In the genomic region with DNA sequence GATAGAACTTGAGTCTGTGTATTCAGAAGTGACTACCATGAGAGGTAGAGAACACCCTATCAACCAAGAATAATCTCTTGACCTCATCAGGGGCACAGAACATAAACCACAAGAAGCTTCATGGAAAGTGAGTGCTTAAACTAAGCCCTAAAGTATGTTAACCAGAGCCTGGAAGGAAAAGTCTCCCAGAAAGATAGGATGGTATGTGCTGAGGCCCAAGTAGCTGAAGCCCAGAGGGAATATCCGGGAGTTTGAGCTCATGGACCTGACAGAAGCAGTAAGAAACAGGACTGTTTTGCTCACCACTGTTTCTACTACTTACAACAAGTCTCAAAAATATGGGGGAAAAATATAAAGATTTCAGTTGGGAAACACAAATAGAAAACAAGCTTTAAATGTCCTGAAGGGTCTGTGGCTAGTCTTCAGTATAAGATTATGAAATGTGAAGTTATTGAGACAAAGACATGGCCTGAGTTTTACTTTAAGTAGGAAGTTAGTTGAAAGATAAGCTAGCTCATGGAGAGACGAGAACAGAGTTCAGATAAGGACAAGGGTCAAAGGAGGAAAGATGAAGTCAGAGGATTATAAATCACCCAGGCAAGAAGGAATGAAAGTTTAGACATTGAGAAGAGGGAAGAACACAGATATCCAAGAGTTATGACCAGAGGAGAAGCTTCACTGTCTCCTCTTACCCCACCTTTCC, we compare ENCODE assay signal across 19 mouse cellular contexts.
A peak's percentile ranks its signal among the peaks of the same experiment; 100 is the strongest.
DNase-seq lines count a peak whose midpoint lies in the region; TF ChIP-seq lines count a peak whose summit lies in the region.
"Had no signal": no experiment of that assay in that cellular context is flagged by ENCODE, and none has a peak within 500 bp of the region (broad histone marks: within the 10 kb centered on the region; RNA-seq: fewer than 3 reads in every experiment).

No protein-coding gene starts in this region.

- TF ChIP-seq CTCF in MEL (IDR thresholded peaks at IDR 0.05 in 2 of 3, conservative IDR thresholded peaks at IDR 0.05 in 1 of 3; ENCODE audit: control insufficient read depth in 1 of 3, insufficient read depth in 1 of 3, low read depth in 2 of 3, low read length in 3 of 3, poor library complexity in 1 of 3, severe bottlenecking in 1 of 3): no peak
- TF ChIP-seq CTCF in small intestine, adult 2 months (IDR thresholded peaks at IDR 0.05; ENCODE audit: extremely low read depth, insufficient read length, insufficient replicate concordance, low read depth, low read length): no peak

- no peaks in the 10 kb centered on the region for H3K79me2 ChIP-seq in MEL (ENCODE audit: control insufficient read depth, insufficient read depth, low read length, poor library complexity)

- WGBS in small intestine, adult 2 months: 43% methylated on average over 2 of the region's 2 CpGs

- peak; percentile 63 for DNase-seq in kidney, adult 9 months
- DNase-seq in kidney, adult 11 months: no peak
- DNase-seq in MEL (ENCODE audit: low read depth, low spot score): peak; percentile 42
- peak; percentile 42 for DNase-seq in adipocyte (ENCODE audit: low spot score)
- DNase-seq in yolk sac, embryonic 10.5 days (ENCODE audit: low spot score): no peak
- no peak for DNase-seq in adrenal gland, postnatal 10 days
- DNase-seq: adrenal gland, postnatal 14 days; cerebellum, adult 11-12 months; cerebellum, adult 9-10 months; cerebellum, postnatal 25 days; gastrocnemius, postnatal 36 days; heart, adult 18-20 months had no signal

- H3K27ac ChIP-seq in MEL (ENCODE audit: control insufficient read depth, low read depth, low read length): peak overlapping the region; percentile 36; the same call in 1 of the 2 replicates
- H3K27ac ChIP-seq in small intestine, adult 2 months (ENCODE audit: insufficient read depth, low read depth, low read length): peak overlapping the region; percentile 82
- H3K27ac ChIP-seq: embryonic facial prominence, embryonic 10.5 days; forebrain, embryonic 10.5 days; forebrain, embryonic 15.5 days; heart, embryonic 15.5 days; hindbrain, embryonic 15.5 days had no signal

- peak overlapping the region in 1 of 2 experiments; percentile 30; a peak in 2 of 4 replicates for H3K4me3 ChIP-seq in MEL (ENCODE audit: control insufficient read depth in 1 of 2, insufficient read depth in 1 of 2, low read depth in 2 of 2, low read length in 2 of 2)
- no peak overlapping the region for H3K4me3 ChIP-seq in small intestine, adult 2 months (ENCODE audit: low read depth, low read length)
- H3K4me3 ChIP-seq: embryonic facial prominence, embryonic 10.5 days; erythroblast, embryonic 14.5 days; forebrain, embryonic 10.5 days; forebrain, embryonic 15.5 days; heart, embryonic 15.5 days; hindbrain, embryonic 15.5 days had no signal

- no peak overlapping the region for H3K9ac ChIP-seq in MEL (ENCODE audit: control insufficient read depth, low read depth, low read length, poor library complexity, severe bottlenecking)
- H3K9ac ChIP-seq: forebrain, embryonic 15.5 days; heart, embryonic 15.5 days; hindbrain, embryonic 15.5 days had no signal

- peak; percentile 50 to 59; a peak in 3 of 4 replicates for TF ChIP-seq EP300 in MEL (IDR thresholded peaks at IDR 0.05; ENCODE audit: low read depth in 1 of 2, low read length in 2 of 2)

- H3K27me3 ChIP-seq in MEL (ENCODE audit: control insufficient read depth in 1 of 2, insufficient read depth in 2 of 2, low read length in 2 of 2): no peaks in the 10 kb centered on the region
- no peaks in the 10 kb centered on the region for H3K27me3 ChIP-seq in small intestine, adult 2 months (ENCODE audit: control insufficient read depth, insufficient read depth, low read length)
- H3K27me3 ChIP-seq: forebrain, embryonic 15.5 days; heart, embryonic 15.5 days; hindbrain, embryonic 15.5 days had no signal

- peaks cover 0 to 14% of the 10 kb centered on the region in 2 experiments; a peak in 2 of 4 replicates for H3K36me3 ChIP-seq in MEL (ENCODE audit: control insufficient read depth in 1 of 2, insufficient read depth in 2 of 2, low read length in 2 of 2)
- H3K36me3 ChIP-seq in small intestine, adult 2 months (ENCODE audit: control insufficient read depth, insufficient read depth, low read length): no peaks in the 10 kb centered on the region
- H3K36me3 ChIP-seq: embryonic facial prominence, embryonic 10.5 days; forebrain, embryonic 10.5 days; forebrain, embryonic 15.5 days; heart, embryonic 15.5 days; hindbrain, embryonic 15.5 days had no signal

- peaks cover 8 to 11% of the 10 kb centered on the region in 2 experiments for H3K4me1 ChIP-seq in MEL (ENCODE audit: control insufficient read depth in 1 of 2, insufficient read depth in 2 of 2, low read length in 2 of 2)
- peaks cover 5% of the 10 kb centered on the region; the same call in 1 of the 2 replicates for H3K4me1 ChIP-seq in small intestine, adult 2 months (ENCODE audit: control insufficient read depth, insufficient read depth, insufficient read length, low read length)
- H3K4me1 ChIP-seq: embryonic facial prominence, embryonic 10.5 days; forebrain, embryonic 10.5 days; forebrain, embryonic 15.5 days; heart, embryonic 15.5 days; hindbrain, embryonic 15.5 days had no signal

- no peak for TF ChIP-seq RAD21 in MEL (IDR thresholded peaks at IDR 0.05; ENCODE audit: low read depth, low read length)

- no peaks in the 10 kb centered on the region for H3K9me3 ChIP-seq in MEL (replicated peaks; ENCODE audit: insufficient read depth, low read length)
- H3K9me3 ChIP-seq: embryonic facial prominence, embryonic 10.5 days; forebrain, embryonic 10.5 days; forebrain, embryonic 15.5 days; heart, embryonic 15.5 days; hindbrain, embryonic 15.5 days had no signal

- no peak for TF ChIP-seq POLR2A in MEL (IDR thresholded peaks at IDR 0.05; ENCODE audit: control insufficient read depth in 1 of 2, insufficient read depth in 1 of 2, low read depth in 1 of 2, low read length in 2 of 2, poor library complexity in 1 of 2)
- no peak for TF ChIP-seq POLR2A in small intestine, adult 2 months (IDR thresholded peaks at IDR 0.05; ENCODE audit: low read depth, low read length)

TF ChIP-seq in MEL, 35 proteins besides CTCF, POLR2A, EP300 and RAD21:
- 0 out of 2 replicates have a peak, but pooled peaks have one; percentile 16 for TF ChIP-seq RCOR1 (IDR thresholded peaks at IDR 0.05; ENCODE audit: low read depth, low read length)
- no peak for TF ChIP-seq ZNF384 (IDR thresholded peaks at IDR 0.05; ENCODE audit: low read depth, low read length)
- peak; percentile 46; the same call in 1 of the 2 replicates for TF ChIP-seq ETS1 (IDR thresholded peaks at IDR 0.05; ENCODE audit: low read depth, low read length)
- peak; percentile 66 for TF ChIP-seq GATA1 (IDR thresholded peaks at IDR 0.05; ENCODE audit: low read depth, low read length)
TF ChIP-seq in MEL: peak in this region for 3.

Comparison
In these comparisons a context has a peak if more than half of its experiments do, and no peak if none do; other contexts are left out.
1. DNase-seq: peak in kidney, adult 9 months (single experiment), MEL (single experiment) and adipocyte (single experiment); none in kidney, adult 11 months (single experiment), yolk sac, embryonic 10.5 days (single experiment) and adrenal gland, postnatal 10 days (single experiment).